Comparison of ENCODE assay signal across 28 mouse cellular contexts in the genomic region with DNA sequence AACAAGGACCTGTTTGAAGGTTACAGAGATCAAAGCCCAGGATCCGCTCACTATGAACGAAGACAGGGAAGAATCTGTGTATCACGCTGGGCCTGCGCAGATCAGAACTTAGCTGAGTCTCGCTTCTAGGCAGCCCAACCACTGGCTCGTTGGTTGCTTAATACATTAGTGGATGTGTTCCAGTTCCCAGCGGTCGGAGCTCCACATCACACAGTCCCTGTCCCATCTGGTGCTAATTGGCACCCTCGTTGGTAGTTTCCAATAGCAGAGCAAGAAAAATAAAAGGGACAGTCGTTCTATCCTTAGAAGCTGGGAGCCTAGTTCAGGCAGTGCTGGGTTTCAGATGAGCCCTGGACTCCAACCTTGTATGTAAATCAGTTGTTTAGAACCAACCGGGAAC.
DNase-seq lines count a peak whose midpoint lies in the region; ATAC-seq and TF ChIP-seq lines count a peak whose summit lies in the region.
"Had no signal": no experiment of that assay in that cellular context is flagged by ENCODE, and none has a peak within 500 bp of the region (broad histone marks: within the 10 kb centered on the region; RNA-seq: fewer than 3 reads in every experiment).

No protein-coding gene starts in this region.

- no peak overlapping the region for H3K4me2 ChIP-seq in heart, embryonic 12.5 days
- no peak overlapping the region for H3K4me2 ChIP-seq in midbrain, postnatal 0 days (ENCODE audit: low read depth, low read length, poor library complexity, severe bottlenecking)
- H3K4me2 ChIP-seq in kidney, embryonic 16.5 days (replicated peaks; ENCODE audit: low read depth, low read length), result no peak overlapping the region
- H3K4me2 ChIP-seq: embryonic facial prominence, embryonic 12.5 days; forebrain, embryonic 15.5 days; heart, embryonic 15.5 days; hindbrain, embryonic 14.5 days; limb, embryonic 15.5 days; liver, embryonic 13.5 days; midbrain, embryonic 15.5 days; neural tube, embryonic 12.5 days had no signal

- WGBS in heart, embryonic 10.5 days, result 86% methylated on average over 11 of the region's 11 CpGs
- WGBS in heart, embryonic 12.5 days, result 82% methylated on average over 11 of the region's 11 CpGs
- 84% methylated on average over 11 of the region's 11 CpGs for WGBS in midbrain, postnatal 0 days
- 79% methylated on average over 11 of the region's 11 CpGs for WGBS in midbrain, embryonic 10.5 days
- 82% methylated on average over 11 of the region's 11 CpGs for WGBS in kidney, embryonic 16.5 days

- H3K27me3 ChIP-seq in heart, embryonic 10.5 days (ENCODE audit: insufficient read depth, poor library complexity, severe bottlenecking), result no peaks in the 10 kb centered on the region
- no peaks in the 10 kb centered on the region for H3K27me3 ChIP-seq in heart, embryonic 12.5 days (replicated peaks)
- H3K27me3 ChIP-seq in midbrain, postnatal 0 days (ENCODE audit: insufficient read depth, low read length), result no peaks in the 10 kb centered on the region
- no peaks in the 10 kb centered on the region for H3K27me3 ChIP-seq in midbrain, embryonic 10.5 days (ENCODE audit: low read depth, poor library complexity, severe bottlenecking)
- H3K27me3 ChIP-seq in kidney, embryonic 16.5 days (ENCODE audit: insufficient read depth, low read length), result no peaks in the 10 kb centered on the region
- H3K27me3 ChIP-seq: embryonic facial prominence, embryonic 12.5 days; forebrain, embryonic 15.5 days; heart, embryonic 15.5 days; limb, embryonic 15.5 days; liver, embryonic 13.5 days; midbrain, embryonic 15.5 days; neural tube, embryonic 12.5 days had no signal

- DNase-seq in adrenal gland, postnatal 10 days, result peak; percentile 19
- DNase-seq in adrenal gland, adult 8-10 months, result no peak
- peak; percentile 63 for DNase-seq in heart, embryonic 10.5 days (ENCODE audit: low spot score)
- peak; percentile 47 for DNase-seq in midbrain, postnatal 0 days (ENCODE audit: low spot score)
- no peak for DNase-seq in midbrain, embryonic 10.5 days (ENCODE audit: low spot score)
- peak; percentile 68 for DNase-seq in gastrocnemius, postnatal 25 days
- DNase-seq: adrenal gland, postnatal 14 days; cerebellum, adult 18-20 months; cerebellum, postnatal 36 days; kidney, adult 11 months; kidney, postnatal 25 days; liver, embryonic 13.5 days; lung, adult 2 months; lung, postnatal 14 days; thymus, postnatal 14 days had no signal

- H3K9ac ChIP-seq in heart, embryonic 12.5 days, result no peak overlapping the region
- no peak overlapping the region for H3K9ac ChIP-seq in midbrain, postnatal 0 days (replicated peaks; ENCODE audit: low read length, poor library complexity, severe bottlenecking)
- H3K9ac ChIP-seq in kidney, embryonic 16.5 days (replicated peaks; ENCODE audit: low read length), result no peak overlapping the region
- H3K9ac ChIP-seq: embryonic facial prominence, embryonic 12.5 days; forebrain, embryonic 15.5 days; heart, embryonic 15.5 days; hindbrain, embryonic 14.5 days; limb, embryonic 15.5 days; liver, embryonic 13.5 days; midbrain, embryonic 15.5 days; neural tube, embryonic 12.5 days had no signal

- H3K27ac ChIP-seq in heart, embryonic 10.5 days, result no peak overlapping the region
- no peak overlapping the region for H3K27ac ChIP-seq in heart, embryonic 12.5 days (ENCODE audit: poor library complexity, severe bottlenecking)
- no peak overlapping the region for H3K27ac ChIP-seq in midbrain, postnatal 0 days (ENCODE audit: low read depth, low read length)
- no peak overlapping the region for H3K27ac ChIP-seq in midbrain, embryonic 10.5 days (replicated peaks)
- no peak overlapping the region for H3K27ac ChIP-seq in kidney, embryonic 16.5 days (ENCODE audit: low read length)
- H3K27ac ChIP-seq: embryonic facial prominence, embryonic 12.5 days; forebrain, embryonic 10.5 days; forebrain, embryonic 15.5 days; heart, embryonic 15.5 days; hindbrain, embryonic 14.5 days; limb, embryonic 10.5 days; liver, embryonic 13.5 days; midbrain, embryonic 15.5 days; neural tube, embryonic 12.5 days had no signal

- no peak overlapping the region for H3K4me3 ChIP-seq in heart, embryonic 10.5 days
- no peak overlapping the region for H3K4me3 ChIP-seq in heart, embryonic 12.5 days
- no peak overlapping the region for H3K4me3 ChIP-seq in midbrain, postnatal 0 days (ENCODE audit: low read depth, low read length)
- H3K4me3 ChIP-seq in midbrain, embryonic 10.5 days, result no peak overlapping the region
- H3K4me3 ChIP-seq in kidney, embryonic 16.5 days (ENCODE audit: low read length), result no peak overlapping the region
- H3K4me3 ChIP-seq: embryonic facial prominence, embryonic 12.5 days; forebrain, embryonic 10.5 days; forebrain, embryonic 15.5 days; heart, embryonic 15.5 days; limb, embryonic 10.5 days; limb, embryonic 15.5 days; liver, embryonic 13.5 days; midbrain, embryonic 15.5 days; neural tube, embryonic 12.5 days had no signal

- no peaks in the 10 kb centered on the region for H3K9me3 ChIP-seq in heart, embryonic 10.5 days
- H3K9me3 ChIP-seq in heart, embryonic 12.5 days (replicated peaks), result no peaks in the 10 kb centered on the region
- no peaks in the 10 kb centered on the region for H3K9me3 ChIP-seq in midbrain, postnatal 0 days (ENCODE audit: low read length)
- H3K9me3 ChIP-seq in midbrain, embryonic 10.5 days (replicated peaks), result no peaks in the 10 kb centered on the region
- H3K9me3 ChIP-seq in kidney, embryonic 16.5 days (ENCODE audit: low read length), result no peaks in the 10 kb centered on the region
- H3K9me3 ChIP-seq: embryonic facial prominence, embryonic 12.5 days; forebrain, embryonic 10.5 days; forebrain, embryonic 15.5 days; heart, embryonic 15.5 days; limb, embryonic 10.5 days; limb, embryonic 15.5 days; liver, embryonic 13.5 days; midbrain, embryonic 15.5 days; neural tube, embryonic 12.5 days had no signal

- no peak for TF ChIP-seq CTCF in midbrain, postnatal 0 days (IDR thresholded peaks at IDR 0.05)

- no peak for ATAC-seq in heart, embryonic 12.5 days (ENCODE audit: insufficient number of reproducible peaks, low FRiP score)
- no peak for ATAC-seq in midbrain, postnatal 0 days (ENCODE audit: low FRiP score)
- no peak for ATAC-seq in kidney, embryonic 16.5 days (ENCODE audit: low FRiP score, low TSS enrichment)
- ATAC-seq: forebrain, embryonic 15.5 days; inflammation-experienced regulatory T-cells, adult 6 months; midbrain, embryonic 15.5 days had no signal

- no peaks in the 10 kb centered on the region for H3K36me3 ChIP-seq in heart, embryonic 10.5 days
- no peaks in the 10 kb centered on the region for H3K36me3 ChIP-seq in heart, embryonic 12.5 days
- no peaks in the 10 kb centered on the region for H3K36me3 ChIP-seq in midbrain, postnatal 0 days (ENCODE audit: insufficient read depth, low read length)
- no peaks in the 10 kb centered on the region for H3K36me3 ChIP-seq in midbrain, embryonic 10.5 days
- no peaks in the 10 kb centered on the region for H3K36me3 ChIP-seq in kidney, embryonic 16.5 days (ENCODE audit: insufficient read depth, low read length)
- H3K36me3 ChIP-seq: embryonic facial prominence, embryonic 12.5 days; forebrain, embryonic 10.5 days; forebrain, embryonic 15.5 days; G1E; heart, embryonic 15.5 days; limb, embryonic 10.5 days; limb, embryonic 15.5 days; liver, embryonic 13.5 days; midbrain, embryonic 15.5 days; neural tube, embryonic 12.5 days had no signal

- peaks cover 3% of the 10 kb centered on the region; the same call in 1 of the 2 replicates for H3K4me1 ChIP-seq in heart, embryonic 10.5 days
- H3K4me1 ChIP-seq in heart, embryonic 12.5 days (replicated peaks), result no peaks in the 10 kb centered on the region
- no peaks in the 10 kb centered on the region for H3K4me1 ChIP-seq in midbrain, postnatal 0 days (ENCODE audit: insufficient read depth, low read length)
- H3K4me1 ChIP-seq in midbrain, embryonic 10.5 days, result no peaks in the 10 kb centered on the region
- no peaks in the 10 kb centered on the region for H3K4me1 ChIP-seq in kidney, embryonic 16.5 days (ENCODE audit: insufficient read depth, low read length)
- H3K4me1 ChIP-seq: embryonic facial prominence, embryonic 12.5 days; forebrain, embryonic 10.5 days; forebrain, embryonic 15.5 days; heart, embryonic 15.5 days; midbrain, embryonic 15.5 days; neural tube, embryonic 12.5 days had no signal

Comparison
In these comparisons a context has a peak if more than half of its experiments do, and no peak if none do; other contexts are left out.
1. DNase-seq: peak in adrenal gland, postnatal 10 days (single experiment), heart, embryonic 10.5 days (single experiment), midbrain, postnatal 0 days (single experiment) and gastrocnemius, postnatal 25 days (single experiment); none in adrenal gland, adult 8-10 months (single experiment) and midbrain, embryonic 10.5 days (single experiment).